Mouse (Mus musculus) CD4-positive, CD25-positive, alpha-beta regulatory T cell, adult 2 months (primary cell): ENCODE results near the gene Stxbp1.
"Not testable (repeated sequence)": the region's sequence is repeated elsewhere in the genome, so short reads cannot be mapped to it uniquely, and the experiment has no call there.

Experiments
- DNase-seq: peaks from one replicate; pipeline ENCODE4 v3.0.0-alpha.2; 2012; ENCODE audit warnings: low read depth, low spot score

Gene Stxbp1

GRCm38 (mm10) chr2:32874951-32875674, 28.1 kb upstream of the Stxbp1 start:
- DNase-seq: no peak

GRCm38 (mm10) chr2:32874070-32874469, 27.0 kb upstream of the Stxbp1 start:
- DNase-seq: no peak

- DNase-seq: peak; percentile 51
These were observed 23.4 kb upstream of the Stxbp1 start for GRCm38 (mm10) chr2:32870275-32871100.

GRCm38 (mm10) chr2:32869721-32870274, 22.8 kb upstream of the Stxbp1 start:
- DNase-seq: no peak

GRCm38 (mm10) chr2:32867354-32867753, 20.3 kb upstream of the Stxbp1 start:
- no peak for DNase-seq

DNA sequence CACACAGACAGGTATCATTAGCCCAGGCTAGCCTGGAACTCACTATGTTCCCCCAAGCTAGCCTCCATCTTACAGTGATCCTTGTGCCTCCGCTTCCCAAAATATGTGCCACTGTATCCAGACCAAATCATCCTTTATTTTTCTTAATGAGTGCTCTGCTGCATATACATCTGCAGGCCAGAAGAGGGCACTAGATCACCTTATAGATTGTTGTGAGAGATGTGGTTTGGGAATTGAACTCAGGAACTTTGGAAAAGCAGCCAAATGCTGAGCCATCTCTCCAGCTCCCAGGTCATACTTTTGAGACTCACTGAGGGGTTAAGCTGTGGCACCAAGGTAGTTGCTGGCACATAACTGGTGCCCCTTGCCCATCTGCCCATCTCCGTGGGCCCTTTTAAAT, 17.7 kb upstream of the Stxbp1 start:
- DNase-seq: peak; percentile 59

DNA sequence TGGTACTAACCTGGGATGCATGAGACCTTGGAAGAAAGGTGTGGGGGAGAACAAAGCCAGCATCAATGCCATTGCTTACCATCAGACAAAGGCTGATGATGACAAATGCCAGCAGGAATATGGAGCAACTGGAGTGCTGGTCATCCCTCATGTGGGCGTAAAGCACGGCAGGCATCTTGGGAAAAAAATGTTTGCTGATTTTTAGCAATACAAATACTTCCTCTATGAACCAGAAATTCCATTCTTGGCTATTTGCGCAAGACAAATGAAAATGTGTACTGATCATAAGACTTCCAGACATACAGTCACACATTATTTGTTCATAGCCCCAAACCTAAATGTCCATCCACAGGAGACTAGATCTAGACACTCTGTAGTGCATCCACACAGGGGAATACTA, 16.3 kb upstream of the Stxbp1 start:
- DNase-seq: no peak

DNA sequence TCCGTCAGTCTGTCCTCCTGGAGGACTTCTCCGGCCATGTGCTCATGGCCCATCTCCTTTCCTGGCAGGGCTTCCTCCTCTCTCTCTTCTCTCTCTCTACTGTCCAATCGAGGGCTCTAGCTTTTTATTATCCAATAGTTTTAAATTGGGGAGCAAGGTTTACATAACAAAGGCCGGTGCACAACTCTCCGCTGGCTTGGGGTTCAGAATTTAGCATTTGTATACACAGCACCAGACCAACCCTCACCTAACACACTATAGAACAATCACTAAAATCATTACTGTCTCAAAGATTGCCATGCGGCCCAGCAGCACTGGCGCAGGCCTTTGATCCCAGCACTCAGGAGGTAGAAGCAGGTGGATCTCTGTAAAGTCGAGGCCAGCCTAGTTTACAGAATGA, 13.8 kb upstream of the Stxbp1 start:
- DNase-seq: no peak

- DNase-seq: no peak
These were observed 12.6 kb upstream of the Stxbp1 start for GRCm38 (mm10) chr2:32859622-32860012.

DNA sequence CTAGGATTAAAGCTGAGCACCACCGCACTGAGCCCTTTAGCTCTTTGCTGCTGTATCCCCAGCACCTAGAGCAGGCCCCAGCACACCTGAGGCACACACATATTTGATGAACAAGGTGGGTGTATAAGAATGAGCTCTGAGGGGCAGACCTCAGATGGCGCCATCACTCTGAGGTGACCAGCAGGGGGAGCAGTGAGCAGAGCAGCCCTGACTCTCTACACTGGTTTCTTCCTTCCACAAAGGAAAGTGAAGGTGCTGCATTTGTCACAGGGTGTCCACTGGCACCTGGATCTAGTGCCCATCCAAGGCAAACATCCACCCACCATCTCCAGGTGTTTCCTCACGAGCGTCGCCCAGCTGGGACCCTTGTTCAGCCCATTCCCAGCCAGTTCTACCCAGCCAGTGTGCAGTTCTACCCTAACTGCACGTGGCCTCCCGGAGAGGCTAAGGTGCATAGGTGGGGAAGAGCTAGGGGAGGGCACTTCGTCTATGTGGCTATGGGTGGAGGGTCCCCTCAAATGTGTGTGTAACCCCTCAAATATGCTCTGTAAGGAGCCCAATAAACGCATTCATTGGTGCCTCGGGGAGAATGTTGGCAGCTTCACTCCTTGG, 12.1 kb upstream of the Stxbp1 start:
- DNase-seq: peak; percentile 83

DNA sequence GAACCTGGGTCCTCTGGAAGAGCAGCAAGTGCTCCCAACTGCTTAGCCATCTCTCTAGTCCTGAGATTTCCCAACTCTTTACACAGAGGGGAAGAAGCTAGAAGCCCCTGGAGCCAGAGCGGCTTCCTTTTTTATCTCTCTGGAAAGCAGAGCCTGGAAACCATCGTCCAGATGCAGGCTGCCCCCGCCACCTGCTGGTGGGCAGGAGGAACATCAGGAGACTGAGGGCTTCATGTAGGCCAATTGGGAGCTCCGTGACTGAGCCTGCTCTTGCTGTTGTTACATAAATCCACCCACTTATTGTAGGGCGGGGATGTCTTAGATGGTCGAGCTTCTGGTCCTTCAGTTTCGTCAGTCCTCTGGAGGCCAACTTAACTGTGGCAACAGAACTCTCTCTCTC, 10.5 kb upstream of the Stxbp1 start:
- peak; percentile 90 for DNase-seq

DNA sequence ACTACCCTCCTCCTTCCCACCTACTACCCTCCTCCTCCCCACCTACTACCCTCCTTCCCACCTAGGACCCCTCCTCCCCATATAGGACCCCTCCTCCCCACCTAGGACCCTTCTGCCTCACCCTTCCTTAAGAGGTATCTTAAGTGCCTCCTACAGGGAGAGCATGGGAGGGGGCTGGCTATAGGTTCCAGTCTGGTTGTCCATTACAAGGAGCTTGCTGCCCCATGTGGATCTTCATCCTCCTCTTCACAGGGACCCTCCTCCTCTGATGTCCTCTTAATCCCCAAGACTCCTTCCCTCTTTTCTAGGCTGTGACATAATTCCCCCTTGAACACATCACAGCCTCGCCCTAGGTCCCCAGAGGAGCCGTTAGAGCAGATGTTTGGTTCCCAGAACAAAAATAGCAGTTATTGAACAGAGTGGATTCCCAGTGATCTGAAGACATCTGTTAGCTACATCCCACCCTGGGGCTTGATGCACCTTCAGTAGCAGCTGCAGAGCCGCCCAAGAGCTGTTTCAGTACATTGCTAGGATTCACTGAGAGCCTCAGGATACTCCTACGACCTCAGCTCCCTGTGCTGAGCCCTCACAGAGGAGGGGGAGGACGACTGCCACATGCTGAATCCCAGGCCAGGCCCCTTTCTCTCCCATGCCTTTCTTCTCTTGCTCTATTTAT, 8.9 kb upstream of the Stxbp1 start:
- DNase-seq: no peak

DNA sequence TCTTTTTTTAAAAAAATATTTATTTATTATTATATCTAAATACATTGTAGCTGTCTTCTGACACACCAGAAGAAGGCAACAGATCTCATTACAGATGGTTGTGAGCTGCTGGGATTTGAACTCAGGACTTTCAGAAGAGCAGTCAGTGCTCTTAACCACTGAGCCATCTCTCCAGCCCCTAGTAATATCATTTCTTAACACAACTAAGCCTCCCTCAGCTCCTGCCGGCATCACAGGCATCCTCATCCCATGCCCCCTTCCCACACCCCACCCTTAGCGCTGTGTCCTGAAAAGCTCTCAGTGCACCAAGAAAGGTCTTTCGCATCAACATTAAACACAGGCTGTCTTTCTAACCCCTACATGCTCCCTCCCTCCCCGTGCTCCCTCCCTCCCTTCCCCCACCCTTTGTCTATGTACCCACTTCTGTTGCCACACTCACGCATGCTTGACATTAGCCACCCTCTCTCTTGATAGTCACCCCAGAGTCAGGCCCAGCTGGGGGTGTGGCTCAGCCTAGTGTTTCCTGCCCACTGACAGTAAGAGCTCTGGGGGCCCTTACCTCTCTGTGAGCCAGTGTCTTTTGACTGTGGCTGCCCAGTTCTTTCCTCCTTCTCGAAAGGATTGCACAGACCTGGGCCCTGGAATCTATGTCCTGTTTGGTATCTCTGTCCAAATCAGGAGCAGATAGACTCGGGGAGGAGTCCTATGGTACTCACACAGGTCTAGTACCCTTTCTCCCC, 8.2 kb upstream of the Stxbp1 start:
- DNase-seq: no peak

- DNase-seq: peak; percentile 94
These were observed 7.2 kb upstream of the Stxbp1 start for GRCm38 (mm10) chr2:32854206-32854605.

DNA sequence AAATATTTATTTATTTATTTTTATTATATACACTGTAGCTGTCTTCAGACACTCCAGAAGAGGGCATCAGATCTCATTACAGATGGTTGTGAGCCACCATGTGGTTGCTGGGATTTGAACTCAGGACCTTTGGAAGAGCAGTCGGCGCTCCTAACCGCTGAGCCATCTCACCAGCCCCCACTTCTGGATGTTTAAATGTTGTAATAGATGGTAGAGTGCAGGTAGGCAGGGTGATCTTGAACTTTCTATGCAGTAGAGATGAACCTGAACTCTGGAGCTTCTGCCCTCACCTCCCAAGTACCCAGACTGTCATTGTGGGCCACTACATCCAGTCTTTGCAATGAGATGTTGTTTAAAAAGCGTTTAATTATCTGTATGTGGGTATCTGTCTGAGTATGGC, 6.7 kb upstream of the Stxbp1 start:
- not testable (repeated sequence) for DNase-seq

DNA sequence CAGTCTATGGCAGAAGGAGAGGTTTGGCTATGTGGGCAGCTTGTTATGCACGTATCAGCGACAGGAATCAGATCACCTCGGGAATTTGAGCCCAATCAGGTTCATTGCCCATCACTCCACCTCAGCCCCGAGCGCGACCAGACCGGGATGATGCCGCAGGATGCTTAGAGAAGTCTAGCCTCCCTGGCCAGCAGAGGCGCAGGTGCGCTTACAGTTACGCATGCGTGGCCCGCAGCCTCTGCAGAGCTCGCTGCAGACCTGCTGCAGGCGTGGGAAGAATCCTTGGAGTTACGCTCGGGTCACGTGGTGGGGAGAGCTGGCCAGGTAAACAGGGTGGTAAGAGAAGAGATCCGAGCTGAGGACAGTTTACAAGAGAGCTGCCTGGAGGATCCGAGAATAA, 5.1 kb upstream of the Stxbp1 start:
- peak; percentile 69 for DNase-seq

DNA sequence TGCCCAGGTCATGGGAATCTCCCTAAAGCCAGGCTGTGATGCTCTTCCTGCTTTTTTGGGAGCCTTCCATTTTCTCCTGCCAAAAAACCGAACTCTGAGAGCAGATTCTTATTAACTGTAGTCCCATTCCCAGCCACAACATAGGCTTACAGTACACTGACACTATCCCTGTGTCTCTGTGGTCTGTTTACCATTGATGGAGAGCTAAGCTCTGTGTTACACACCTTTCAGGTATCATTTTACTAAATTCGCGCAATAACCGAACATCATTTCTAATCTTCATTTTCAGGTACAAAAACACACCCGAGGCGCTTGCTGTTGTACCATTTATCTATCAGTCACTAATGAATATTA, 400 bp upstream of the Stxbp1 start:
- DNase-seq: no peak

- DNase-seq: peak; percentile 60
These were observed 792 bp downstream of the Stxbp1 start for GRCm38 (mm10) chr2:32846101-32846804.

DNA sequence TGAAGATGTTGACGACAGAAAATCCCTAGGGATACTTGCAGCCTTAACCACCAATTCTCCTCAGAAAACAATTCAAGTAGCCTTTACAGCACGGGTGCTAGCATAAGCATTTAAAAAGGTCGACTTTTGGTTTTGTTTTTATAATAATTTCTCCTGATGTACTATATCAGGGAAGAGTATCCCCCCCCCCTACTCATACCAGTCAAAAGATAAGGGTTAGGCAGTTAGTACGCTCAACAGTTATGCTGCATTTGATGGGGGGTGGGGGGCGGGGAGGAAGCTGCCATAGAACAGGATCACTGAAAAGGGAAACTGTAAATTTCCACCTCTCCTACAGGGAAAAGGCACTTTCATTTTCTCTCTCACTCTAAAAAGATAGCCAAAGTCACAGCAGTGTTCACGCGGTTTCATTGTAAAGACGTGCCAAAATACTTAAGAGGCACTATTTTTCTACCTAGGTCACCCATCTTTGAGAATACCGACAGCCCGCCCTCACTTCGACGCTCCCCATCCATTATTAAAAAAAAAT, 1.4 kb downstream of the Stxbp1 start:
- DNase-seq: no peak

- DNase-seq: peak; percentile 54
These were observed 4.5 kb downstream of the Stxbp1 start for GRCm38 (mm10) chr2:32842558-32842957.
